Mouse (Mus musculus): Measurements from ENCODE around the gene Abcc9. TPM values are rescaled to one million over a fixed set of nuclear protein-coding genes. Genes with fewer than 3 reads are reported as not detected.

Abcc9 gene
- polyA plus RNA-seq, 1 experiment from 2014 or later: 2.4 TPM

DNA sequence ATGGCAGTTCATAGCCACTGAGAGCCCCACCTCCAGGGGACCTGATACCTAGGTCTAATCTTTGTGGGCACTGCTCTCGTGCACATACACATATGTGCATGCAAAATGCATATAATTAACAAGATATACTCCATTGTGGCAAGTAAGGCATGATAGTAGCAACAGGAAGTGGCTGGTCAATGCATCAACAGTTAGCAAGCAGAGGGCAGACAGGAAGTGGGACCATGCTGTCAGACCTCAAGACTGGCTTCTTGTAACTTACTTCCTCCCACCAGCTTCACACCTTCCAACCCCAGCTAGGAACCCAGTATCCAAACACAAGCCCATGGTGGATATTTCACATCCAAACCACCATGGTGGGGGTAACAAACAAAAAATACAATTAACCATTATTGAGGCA is 141.0 kb downstream of the Abcc9 start:
- 21% methylated on average over 1 of the region's 1 CpGs for WGBS (ENCODE audit: insufficient replicate concordance)
- Histone ChIP-seq H3K4me1 (no peaks in the 10 kb centered on the region), H3K9me3 (replicated peaks) (no peaks in the 10 kb centered on the region), H3K27ac (no peak overlapping the region), H3K4me2 (no peak overlapping the region), H3K9ac (no peak overlapping the region), H3K4me3 (no peak overlapping the region), H3K27me3 (replicated peaks) (no peaks in the 10 kb centered on the region), H3K36me3 (no peaks in the 10 kb centered on the region)
- no peak for ATAC-seq

- no peak overlapping the region for H3K27ac ChIP-seq
- H3K4me2 ChIP-seq: no peak overlapping the region
- no peak for ATAC-seq
- no peak overlapping the region for H3K9ac ChIP-seq
- whole genome bisulfite sequencing (ENCODE audit: insufficient replicate concordance): 59% methylated on average over 10 of the region's 10 CpGs
- no peaks in the 10 kb centered on the region for H3K9me3 ChIP-seq (replicated peaks)
- H3K4me3 ChIP-seq: no peak overlapping the region
- H3K27me3 ChIP-seq (replicated peaks): no peaks in the 10 kb centered on the region
- H3K36me3 ChIP-seq: no peaks in the 10 kb centered on the region
- H3K4me1 ChIP-seq: no peaks in the 10 kb centered on the region
Observed at GRCm38 (mm10) chr6:142558772-142559679, 143.1 kb downstream of the Abcc9 start.

DNA sequence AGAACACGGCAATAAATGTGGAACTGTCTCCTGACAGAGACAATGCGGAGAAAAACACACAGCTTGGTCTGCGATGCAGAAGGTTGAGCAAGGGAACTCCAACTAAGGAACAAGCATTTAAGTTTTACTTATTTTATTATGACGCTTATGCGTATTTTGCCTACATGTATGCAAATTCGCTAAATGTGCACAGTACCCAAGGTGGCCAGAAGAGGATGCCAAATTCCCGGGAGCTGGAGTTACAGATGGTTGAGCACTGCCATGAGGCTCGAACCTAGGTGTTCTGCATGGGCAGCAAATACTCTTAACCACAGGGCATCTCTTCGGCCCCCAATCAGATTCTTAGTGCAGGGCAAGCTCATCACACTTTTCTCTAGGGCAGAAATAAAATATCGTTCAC is 144.0 kb downstream of the Abcc9 start:
- H3K36me3 ChIP-seq: no peaks in the 10 kb centered on the region
- H3K27me3 ChIP-seq (replicated peaks): no peaks in the 10 kb centered on the region
- no peak overlapping the region for H3K4me3 ChIP-seq
- H3K27ac ChIP-seq: no peak overlapping the region
- H3K4me1 ChIP-seq: no peaks in the 10 kb centered on the region
- H3K9me3 ChIP-seq (replicated peaks): no peaks in the 10 kb centered on the region
- H3K9ac ChIP-seq: no peak overlapping the region
- no peak for ATAC-seq
- WGBS (ENCODE audit: insufficient replicate concordance): 71% methylated on average over 10 of the region's 10 CpGs
- H3K4me2 ChIP-seq: no peak overlapping the region

GRCm38 (mm10) chr6:142555988-142556387 is 146.1 kb downstream of the Abcc9 start:
- 43% methylated on average over 1 of the region's 1 CpGs for WGBS (ENCODE audit: insufficient replicate concordance)
- Histone ChIP-seq H3K36me3 (no peaks in the 10 kb centered on the region), H3K4me3 (no peak overlapping the region), H3K27me3 (replicated peaks) (no peaks in the 10 kb centered on the region), H3K4me1 (no peaks in the 10 kb centered on the region), H3K9ac (no peak overlapping the region), H3K4me2 (no peak overlapping the region), H3K27ac (no peak overlapping the region), H3K9me3 (replicated peaks) (no peaks in the 10 kb centered on the region)
- no peak for ATAC-seq

DNA sequence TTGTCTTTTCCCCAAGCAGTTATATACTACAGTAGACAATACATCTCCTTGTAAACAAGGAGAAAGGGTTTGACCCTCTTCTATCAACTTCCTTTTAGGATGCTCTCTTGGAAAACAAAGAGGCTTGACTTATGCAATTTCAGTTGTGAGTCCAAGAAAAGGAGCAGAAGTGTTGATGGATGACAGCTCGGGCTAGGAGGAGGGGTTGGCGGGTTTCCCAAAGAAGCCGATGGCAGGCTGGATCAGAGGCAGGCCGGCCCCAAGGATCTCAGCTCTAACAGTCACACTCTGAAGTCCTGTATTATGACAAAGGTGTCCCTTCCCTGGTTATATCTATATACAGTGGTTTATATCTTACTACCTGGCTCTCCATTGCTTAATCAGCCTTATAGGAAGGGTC is 150.6 kb downstream of the Abcc9 start:
- Histone ChIP-seq H3K9ac (no peak overlapping the region), H3K4me1 (no peaks in the 10 kb centered on the region), H3K9me3 (replicated peaks) (no peaks in the 10 kb centered on the region), H3K27ac (no peak overlapping the region), H3K4me3 (no peak overlapping the region), H3K4me2 (no peak overlapping the region), H3K36me3 (no peaks in the 10 kb centered on the region), H3K27me3 (replicated peaks) (no peaks in the 10 kb centered on the region)
- 78% methylated on average over 4 of the region's 4 CpGs for WGBS (ENCODE audit: insufficient replicate concordance)
- no peak for ATAC-seq

GRCm38 (mm10) chr6:142550871-142551270 is 151.2 kb downstream of the Abcc9 start:
- ATAC-seq: no peak
- Histone ChIP-seq H3K4me1 (no peaks in the 10 kb centered on the region), H3K4me2 (no peak overlapping the region), H3K36me3 (no peaks in the 10 kb centered on the region), H3K27ac (no peak overlapping the region), H3K9ac (no peak overlapping the region), H3K9me3 (replicated peaks) (no peaks in the 10 kb centered on the region), H3K27me3 (replicated peaks) (no peaks in the 10 kb centered on the region), H3K4me3 (no peak overlapping the region)
- 47% methylated on average over 4 of the region's 4 CpGs for WGBS (ENCODE audit: insufficient replicate concordance)

DNA sequence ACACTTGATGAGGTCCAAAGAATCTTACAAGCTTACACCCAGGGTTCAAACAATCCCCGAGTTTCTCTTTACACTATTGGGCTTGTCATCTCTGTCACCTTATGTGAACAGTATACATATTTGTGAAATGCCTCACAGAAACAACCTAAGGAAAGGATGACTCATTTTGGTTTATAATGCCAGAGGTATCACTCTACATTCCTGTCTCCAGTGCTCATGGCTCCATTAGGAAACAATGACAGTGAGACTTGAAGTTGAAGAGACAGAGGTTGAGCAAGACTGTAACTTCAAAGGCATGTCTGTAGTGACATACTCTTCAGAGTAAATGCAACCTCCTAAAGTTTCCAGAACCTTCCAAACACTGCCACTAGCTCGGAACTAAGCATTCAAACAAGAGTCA is 153.7 kb downstream of the Abcc9 start:
- no peak overlapping the region for H3K9ac ChIP-seq
- no peaks in the 10 kb centered on the region for H3K27me3 ChIP-seq (replicated peaks)
- no peak overlapping the region for H3K27ac ChIP-seq
- no peaks in the 10 kb centered on the region for H3K4me1 ChIP-seq
- H3K4me3 ChIP-seq: no peak overlapping the region
- 65% methylated on average over 2 of the region's 2 CpGs for WGBS (ENCODE audit: insufficient replicate concordance)
- H3K36me3 ChIP-seq: no peaks in the 10 kb centered on the region
- H3K9me3 ChIP-seq (replicated peaks): no peaks in the 10 kb centered on the region
- no peak overlapping the region for H3K4me2 ChIP-seq
- ATAC-seq: no peak

DNA sequence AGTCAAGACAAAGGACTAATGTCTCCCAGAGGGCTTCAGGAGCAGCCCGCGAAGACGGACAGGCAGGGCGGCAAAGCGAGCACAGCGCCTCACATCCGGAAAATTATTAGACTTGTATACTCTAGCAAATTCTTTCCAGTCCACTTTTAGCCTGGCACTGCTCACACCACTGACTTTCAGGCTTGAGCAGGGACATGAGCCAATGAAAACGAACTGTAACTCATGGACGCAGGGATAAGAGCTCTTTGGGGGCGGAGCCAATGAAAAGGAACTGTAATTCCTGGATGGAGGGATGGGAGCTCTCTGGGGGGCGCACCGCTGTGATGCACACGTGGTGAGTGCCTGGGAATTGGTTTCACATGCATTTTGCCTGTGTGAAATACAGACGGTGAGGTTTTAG is 157.0 kb downstream of the Abcc9 start:
- Histone ChIP-seq H3K27me3 (replicated peaks) (no peaks in the 10 kb centered on the region), H3K4me2 (no peak overlapping the region), H3K4me3 (no peak overlapping the region), H3K27ac (no peak overlapping the region), H3K9me3 (replicated peaks) (no peaks in the 10 kb centered on the region), H3K9ac (no peak overlapping the region), H3K36me3 (no peaks in the 10 kb centered on the region), H3K4me1 (no peaks in the 10 kb centered on the region)
- ATAC-seq: no peak
- WGBS (ENCODE audit: insufficient replicate concordance): 53% methylated on average over 14 of the region's 14 CpGs

- no peak overlapping the region for H3K27ac ChIP-seq
- H3K9me3 ChIP-seq (replicated peaks): no peaks in the 10 kb centered on the region
- H3K4me3 ChIP-seq: no peak overlapping the region
- no peak overlapping the region for H3K9ac ChIP-seq
- no peaks in the 10 kb centered on the region for H3K36me3 ChIP-seq
- H3K4me2 ChIP-seq: no peak overlapping the region
- no peaks in the 10 kb centered on the region for H3K4me1 ChIP-seq
- WGBS (ENCODE audit: insufficient replicate concordance): 47% methylated on average over 4 of the region's 4 CpGs
- H3K27me3 ChIP-seq (replicated peaks): no peaks in the 10 kb centered on the region
- ATAC-seq: no peak
Observed at GRCm38 (mm10) chr6:142543648-142544047, 158.5 kb downstream of the Abcc9 start.

- ATAC-seq: no peak
- 68% methylated on average over 6 of the region's 6 CpGs for WGBS (ENCODE audit: insufficient replicate concordance)
Observed at GRCm38 (mm10) chr6:142542800-142543175, 159.3 kb downstream of the Abcc9 start.

GRCm38 (mm10) chr6:142542082-142542799 is 159.9 kb downstream of the Abcc9 start:
- H3K9me3 ChIP-seq (replicated peaks): no peaks in the 10 kb centered on the region
- no peak overlapping the region for H3K4me2 ChIP-seq
- no peak for ATAC-seq
- H3K27me3 ChIP-seq (replicated peaks): no peaks in the 10 kb centered on the region
- H3K4me1 ChIP-seq: no peaks in the 10 kb centered on the region
- H3K27ac ChIP-seq: no peak overlapping the region
- 64% methylated on average over 8 of the region's 8 CpGs for WGBS (ENCODE audit: insufficient replicate concordance)
- H3K36me3 ChIP-seq: no peaks in the 10 kb centered on the region
- no peak overlapping the region for H3K9ac ChIP-seq
- no peak overlapping the region for H3K4me3 ChIP-seq

More at GRCm38 (mm10) chr6:142542800-142543175, 159.3 kb downstream of the Abcc9 start:
- Histone ChIP-seq H3K9me3 (replicated peaks) (no peaks in the 10 kb centered on the region), H3K36me3 (no peaks in the 10 kb centered on the region), H3K4me2 (no peak overlapping the region), H3K4me1 (no peaks in the 10 kb centered on the region), H3K9ac (no peak overlapping the region), H3K4me3 (no peak overlapping the region), H3K27me3 (replicated peaks) (no peaks in the 10 kb centered on the region), H3K27ac (no peak overlapping the region)

- ATAC-seq: no peak
- no peaks in the 10 kb centered on the region for H3K36me3 ChIP-seq
- WGBS (ENCODE audit: insufficient replicate concordance): 68% methylated on average over 10 of the region's 10 CpGs
- no peaks in the 10 kb centered on the region for H3K27me3 ChIP-seq (replicated peaks)
- no peak overlapping the region for H3K9ac ChIP-seq
- H3K4me2 ChIP-seq: no peak overlapping the region
- no peaks in the 10 kb centered on the region for H3K9me3 ChIP-seq (replicated peaks)
- H3K27ac ChIP-seq: no peak overlapping the region
- H3K4me1 ChIP-seq: no peaks in the 10 kb centered on the region
- no peak overlapping the region for H3K4me3 ChIP-seq
Observed at GRCm38 (mm10) chr6:142540561-142541160, 161.5 kb downstream of the Abcc9 start.

Data from liver, embryonic 12.5 days (tissue).